Mouse (Mus musculus) stomach, postnatal 0 days (tissue): Measurements from ENCODE around the gene Olfr1440.

Experiments
- CTCF ChIP-seq: IDR thresholded peaks from 2 replicates; pipeline ENCODE4 v1.5.1; 2016; ENCODE audit warnings: antibody characterized with exemption, low read depth, mild to moderate bottlenecking, moderate library complexity
- EP300 ChIP-seq: optimal IDR thresholded peaks from 2 replicates; pipeline ENCODE3; 2016; ENCODE audit warnings: antibody characterized with exemption

DNA sequence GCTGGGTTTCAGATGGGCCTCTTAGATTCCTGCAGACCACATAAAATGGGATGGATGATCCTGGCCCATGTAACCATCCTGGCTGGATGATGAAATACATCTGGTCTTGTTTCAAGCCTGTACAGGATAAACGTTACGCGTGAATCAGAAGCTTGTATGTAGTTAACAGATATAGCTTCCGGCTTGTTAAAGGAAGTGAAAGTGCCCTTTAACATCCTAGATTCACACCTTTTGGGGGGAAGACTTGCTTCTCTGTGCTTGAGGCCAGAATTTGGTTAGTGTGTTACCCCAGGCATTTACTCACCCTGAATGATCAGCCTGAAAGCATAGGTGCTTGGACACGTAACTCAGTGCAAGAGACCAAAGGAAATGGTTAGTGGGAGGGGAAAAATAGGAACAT, 40.0 kb downstream of the Olfr1440 start:
- TF ChIP-seq CTCF: no peak
- no peak for TF ChIP-seq EP300
